Mouse (Mus musculus): ENCODE measurements around the gene Ahnak. TPM values are rescaled to one million over a fixed set of nuclear protein-coding genes. Genes with fewer than 3 reads are reported as not detected.

Gene Ahnak
- polyA plus RNA-seq, 1 experiment from 2014 or later: 3.5 TPM

- no peaks in the 10 kb centered on the region for H3K9me3 ChIP-seq (ENCODE audit: control insufficient read depth, low read length)
- H3K4me2 ChIP-seq (ENCODE audit: low read length): no peak overlapping the region
- no peaks in the 10 kb centered on the region for H3K4me1 ChIP-seq (ENCODE audit: control insufficient read depth, insufficient read depth, low read depth, low read length)
- no peak overlapping the region for H3K27ac ChIP-seq (ENCODE audit: low read depth, low read length)
- no peak for ATAC-seq
- WGBS: 71% methylated on average over 6 of the region's 6 CpGs
- no peaks in the 10 kb centered on the region for H3K36me3 ChIP-seq (ENCODE audit: control insufficient read depth, insufficient read depth, low read length)
- no peak overlapping the region for H3K4me3 ChIP-seq (ENCODE audit: low read length)
- no peak overlapping the region for H3K9ac ChIP-seq (ENCODE audit: low read depth, low read length)
- H3K27me3 ChIP-seq (replicated peaks; ENCODE audit: control insufficient read depth, insufficient read depth, low read length): no peaks in the 10 kb centered on the region
Measured at GRCm38 (mm10) chr19:9052803-9053431, 63.8 kb downstream of the Ahnak start.

- 25% methylated on average over 2 of the region's 2 CpGs for WGBS
- no peaks in the 10 kb centered on the region for H3K4me1 ChIP-seq (ENCODE audit: control insufficient read depth, insufficient read depth, low read depth, low read length)
- no peak overlapping the region for H3K4me3 ChIP-seq (ENCODE audit: low read length)
- H3K4me2 ChIP-seq (ENCODE audit: low read length): no peak overlapping the region
- no peak overlapping the region for H3K9ac ChIP-seq (ENCODE audit: low read depth, low read length)
- no peaks in the 10 kb centered on the region for H3K27me3 ChIP-seq (replicated peaks; ENCODE audit: control insufficient read depth, insufficient read depth, low read length)
- H3K36me3 ChIP-seq (ENCODE audit: control insufficient read depth, insufficient read depth, low read length): no peaks in the 10 kb centered on the region
- H3K27ac ChIP-seq (ENCODE audit: low read depth, low read length): no peak overlapping the region
- ATAC-seq: no peak
- H3K9me3 ChIP-seq (ENCODE audit: control insufficient read depth, low read length): no peaks in the 10 kb centered on the region
Measured at GRCm38 (mm10) chr19:9055153-9055552, 66.1 kb downstream of the Ahnak start.

- no peaks in the 10 kb centered on the region for H3K9me3 ChIP-seq (ENCODE audit: control insufficient read depth, low read length)
- H3K36me3 ChIP-seq (ENCODE audit: control insufficient read depth, insufficient read depth, low read length): no peaks in the 10 kb centered on the region
- H3K4me3 ChIP-seq (ENCODE audit: low read length): no peak overlapping the region
- no peaks in the 10 kb centered on the region for H3K27me3 ChIP-seq (replicated peaks; ENCODE audit: control insufficient read depth, insufficient read depth, low read length)
- ATAC-seq: no peak
- H3K4me2 ChIP-seq (ENCODE audit: low read length): no peak overlapping the region
- H3K27ac ChIP-seq (ENCODE audit: low read depth, low read length): no peak overlapping the region
- H3K4me1 ChIP-seq (ENCODE audit: control insufficient read depth, insufficient read depth, low read depth, low read length): no peaks in the 10 kb centered on the region
- WGBS: 92% methylated on average over 4 of the region's 4 CpGs
- H3K9ac ChIP-seq (ENCODE audit: low read depth, low read length): no peak overlapping the region
Measured at GRCm38 (mm10) chr19:9055703-9056355, 66.7 kb downstream of the Ahnak start.

GRCm38 (mm10) chr19:9057679-9058078 lies 68.6 kb downstream of the Ahnak start:
- H3K27ac ChIP-seq (ENCODE audit: low read depth, low read length): no peak overlapping the region
- H3K27me3 ChIP-seq (replicated peaks; ENCODE audit: control insufficient read depth, insufficient read depth, low read length): no peaks in the 10 kb centered on the region
- no peak overlapping the region for H3K9ac ChIP-seq (ENCODE audit: low read depth, low read length)
- no peak for ATAC-seq
- no peak overlapping the region for H3K4me3 ChIP-seq (ENCODE audit: low read length)
- no peaks in the 10 kb centered on the region for H3K9me3 ChIP-seq (ENCODE audit: control insufficient read depth, low read length)
- no peak overlapping the region for H3K4me2 ChIP-seq (ENCODE audit: low read length)
- H3K4me1 ChIP-seq (ENCODE audit: control insufficient read depth, insufficient read depth, low read depth, low read length): no peaks in the 10 kb centered on the region
- no peaks in the 10 kb centered on the region for H3K36me3 ChIP-seq (ENCODE audit: control insufficient read depth, insufficient read depth, low read length)

GRCm38 (mm10) chr19:9058331-9058884 lies 69.3 kb downstream of the Ahnak start:
- Histone ChIP-seq H3K4me3 (ENCODE audit: low read length) (no peak overlapping the region), H3K36me3 (ENCODE audit: control insufficient read depth, insufficient read depth, low read length) (no peaks in the 10 kb centered on the region), H3K9ac (ENCODE audit: low read depth, low read length) (no peak overlapping the region), H3K27ac (ENCODE audit: low read depth, low read length) (no peak overlapping the region), H3K4me2 (ENCODE audit: low read length) (no peak overlapping the region), H3K9me3 (ENCODE audit: control insufficient read depth, low read length) (no peaks in the 10 kb centered on the region), H3K4me1 (ENCODE audit: control insufficient read depth, insufficient read depth, low read depth, low read length) (no peaks in the 10 kb centered on the region), H3K27me3 (replicated peaks; ENCODE audit: control insufficient read depth, insufficient read depth, low read length) (no peaks in the 10 kb centered on the region)
- no peak for ATAC-seq
- 76% methylated on average over 1 of the region's 1 CpGs for WGBS

GRCm38 (mm10) chr19:9058944-9059343 lies 69.9 kb downstream of the Ahnak start:
- Histone ChIP-seq H3K27me3 (replicated peaks; ENCODE audit: control insufficient read depth, insufficient read depth, low read length) (no peaks in the 10 kb centered on the region), H3K36me3 (ENCODE audit: control insufficient read depth, insufficient read depth, low read length) (no peaks in the 10 kb centered on the region), H3K9me3 (ENCODE audit: control insufficient read depth, low read length) (no peaks in the 10 kb centered on the region), H3K27ac (ENCODE audit: low read depth, low read length) (no peak overlapping the region), H3K9ac (ENCODE audit: low read depth, low read length) (no peak overlapping the region), H3K4me3 (ENCODE audit: low read length) (no peak overlapping the region), H3K4me2 (ENCODE audit: low read length) (no peak overlapping the region), H3K4me1 (ENCODE audit: control insufficient read depth, insufficient read depth, low read depth, low read length) (no peaks in the 10 kb centered on the region)
- WGBS: 89% methylated on average over 4 of the region's 4 CpGs
- no peak for ATAC-seq

- no peak for ATAC-seq
- Histone ChIP-seq H3K27me3 (replicated peaks; ENCODE audit: control insufficient read depth, insufficient read depth, low read length) (no peaks in the 10 kb centered on the region), H3K36me3 (ENCODE audit: control insufficient read depth, insufficient read depth, low read length) (no peaks in the 10 kb centered on the region), H3K9me3 (ENCODE audit: control insufficient read depth, low read length) (no peaks in the 10 kb centered on the region), H3K9ac (ENCODE audit: low read depth, low read length) (no peak overlapping the region), H3K4me1 (ENCODE audit: control insufficient read depth, insufficient read depth, low read depth, low read length) (no peaks in the 10 kb centered on the region), H3K4me2 (ENCODE audit: low read length) (no peak overlapping the region), H3K4me3 (ENCODE audit: low read length) (no peak overlapping the region), H3K27ac (ENCODE audit: low read depth, low read length) (no peak overlapping the region)
- WGBS: 86% methylated on average over 7 of the region's 7 CpGs
Measured at GRCm38 (mm10) chr19:9059391-9059790, 70.3 kb downstream of the Ahnak start.

- no peak overlapping the region for H3K27ac ChIP-seq (ENCODE audit: low read depth, low read length)
- no peaks in the 10 kb centered on the region for H3K27me3 ChIP-seq (replicated peaks; ENCODE audit: control insufficient read depth, insufficient read depth, low read length)
- no peak overlapping the region for H3K4me2 ChIP-seq (ENCODE audit: low read length)
- H3K4me3 ChIP-seq (ENCODE audit: low read length): no peak overlapping the region
- no peaks in the 10 kb centered on the region for H3K36me3 ChIP-seq (ENCODE audit: control insufficient read depth, insufficient read depth, low read length)
- H3K9ac ChIP-seq (ENCODE audit: low read depth, low read length): no peak overlapping the region
- no peak for ATAC-seq
- H3K9me3 ChIP-seq (ENCODE audit: control insufficient read depth, low read length): no peaks in the 10 kb centered on the region
- WGBS: 70% methylated on average over 4 of the region's 4 CpGs
- H3K4me1 ChIP-seq (ENCODE audit: control insufficient read depth, insufficient read depth, low read depth, low read length): no peaks in the 10 kb centered on the region
Measured at GRCm38 (mm10) chr19:9060103-9060502, 71.0 kb downstream of the Ahnak start.

GRCm38 (mm10) chr19:9061221-9061893 lies 72.3 kb downstream of the Ahnak start:
- ATAC-seq: no peak
- no peak overlapping the region for H3K4me3 ChIP-seq (ENCODE audit: low read length)
- H3K4me1 ChIP-seq (ENCODE audit: control insufficient read depth, insufficient read depth, low read depth, low read length): peaks cover 5% of the 10 kb centered on the region; the same call in 1 of the 2 replicates
- no peak overlapping the region for H3K4me2 ChIP-seq (ENCODE audit: low read length)
- no peak overlapping the region for H3K9ac ChIP-seq (ENCODE audit: low read depth, low read length)
- no peaks in the 10 kb centered on the region for H3K27me3 ChIP-seq (replicated peaks; ENCODE audit: control insufficient read depth, insufficient read depth, low read length)
- 81% methylated on average over 8 of the region's 8 CpGs for WGBS
- H3K36me3 ChIP-seq (ENCODE audit: control insufficient read depth, insufficient read depth, low read length): no peaks in the 10 kb centered on the region
- no peak overlapping the region for H3K27ac ChIP-seq (ENCODE audit: low read depth, low read length)
- no peaks in the 10 kb centered on the region for H3K9me3 ChIP-seq (ENCODE audit: control insufficient read depth, low read length)

Data from hindbrain, embryonic 16.5 days (tissue).